Mouse (Mus musculus) cerebellum, adult 2 months (tissue): ENCODE data around the gene Il3ra.

ENCODE experiments used
- CTCF ChIP-seq: fragments of 200-500 bp; IDR thresholded peaks from 2 replicates; pipeline ENCODE4 v1.5.1; 2011; ENCODE audit warnings: low read depth, mild to moderate bottlenecking, control low read depth, low read length, moderate library complexity, borderline replicate concordance; ENCODE audit not compliant: insufficient read depth
- POLR2A ChIP-seq: fragments of 200-500 bp; IDR thresholded peaks from 2 replicates; pipeline ENCODE4 v1.6.1; 2011; ENCODE audit warnings: low read length, control low read depth, borderline replicate concordance; ENCODE audit not compliant: insufficient read depth

DNA sequence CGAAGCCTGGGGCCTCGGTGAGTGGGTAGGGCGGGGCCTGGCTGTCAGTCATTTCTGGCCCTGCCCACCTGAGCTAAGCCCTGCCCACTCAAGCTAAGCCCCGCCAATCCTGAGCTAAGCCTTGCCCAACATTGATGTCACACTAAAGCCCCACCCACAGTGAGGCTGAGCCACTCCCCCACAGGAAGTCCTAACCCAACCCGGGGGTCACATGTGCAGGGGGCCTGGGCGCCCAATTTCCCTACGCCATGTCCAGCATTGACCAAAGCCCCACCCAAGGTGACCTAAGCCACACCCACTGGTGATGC lies 5.0 kb downstream of the Il3ra start:
- no peak for TF ChIP-seq CTCF
- TF ChIP-seq POLR2A: no peak
